Mouse (Mus musculus): ENCODE measurements at regions not wholly inside any gene's neighbourhood (a gene's known extent, or its start where the extent isn't known, plus 50 kb on each side); places are given as distances from the start of the nearest gene placed in this dataset.

GRCm38 (mm10) chr13:97607221-97607723, 153.2 kb downstream of the Gm10260 start:
- DNase-seq (ENCODE audit: low read depth), result no peak

DNA sequence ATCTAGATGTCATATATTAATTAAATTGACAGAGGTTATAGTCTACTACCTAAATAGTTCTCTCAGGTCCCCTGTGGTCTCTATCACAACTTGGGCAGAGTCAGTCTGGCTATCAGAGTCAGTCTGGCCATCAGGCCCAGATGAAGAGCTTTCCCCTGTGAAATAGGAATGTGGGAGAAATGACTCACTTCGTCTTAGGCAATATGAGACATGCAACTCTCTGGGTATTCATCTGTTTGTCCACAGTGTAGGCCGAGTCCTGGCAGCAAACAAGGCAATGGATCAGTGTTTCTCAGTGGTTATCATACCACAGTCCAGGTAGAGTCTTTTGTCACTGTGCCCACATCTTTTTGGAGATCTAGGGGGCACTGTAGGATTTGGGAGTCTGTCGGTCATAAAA, 156.0 kb downstream of the Gm10260 start:
- DNase-seq (ENCODE audit: low read depth), result peak; percentile 73

- no peak for DNase-seq (ENCODE audit: low read depth)
Measured at GRCm38 (mm10) chr13:97601135-97601730, 159.2 kb downstream of the Gm10260 start.

- DNase-seq (ENCODE audit: low read depth), result no peak
Measured at GRCm38 (mm10) chr13:97600136-97600535, 160.3 kb downstream of the Gm10260 start.

DNA sequence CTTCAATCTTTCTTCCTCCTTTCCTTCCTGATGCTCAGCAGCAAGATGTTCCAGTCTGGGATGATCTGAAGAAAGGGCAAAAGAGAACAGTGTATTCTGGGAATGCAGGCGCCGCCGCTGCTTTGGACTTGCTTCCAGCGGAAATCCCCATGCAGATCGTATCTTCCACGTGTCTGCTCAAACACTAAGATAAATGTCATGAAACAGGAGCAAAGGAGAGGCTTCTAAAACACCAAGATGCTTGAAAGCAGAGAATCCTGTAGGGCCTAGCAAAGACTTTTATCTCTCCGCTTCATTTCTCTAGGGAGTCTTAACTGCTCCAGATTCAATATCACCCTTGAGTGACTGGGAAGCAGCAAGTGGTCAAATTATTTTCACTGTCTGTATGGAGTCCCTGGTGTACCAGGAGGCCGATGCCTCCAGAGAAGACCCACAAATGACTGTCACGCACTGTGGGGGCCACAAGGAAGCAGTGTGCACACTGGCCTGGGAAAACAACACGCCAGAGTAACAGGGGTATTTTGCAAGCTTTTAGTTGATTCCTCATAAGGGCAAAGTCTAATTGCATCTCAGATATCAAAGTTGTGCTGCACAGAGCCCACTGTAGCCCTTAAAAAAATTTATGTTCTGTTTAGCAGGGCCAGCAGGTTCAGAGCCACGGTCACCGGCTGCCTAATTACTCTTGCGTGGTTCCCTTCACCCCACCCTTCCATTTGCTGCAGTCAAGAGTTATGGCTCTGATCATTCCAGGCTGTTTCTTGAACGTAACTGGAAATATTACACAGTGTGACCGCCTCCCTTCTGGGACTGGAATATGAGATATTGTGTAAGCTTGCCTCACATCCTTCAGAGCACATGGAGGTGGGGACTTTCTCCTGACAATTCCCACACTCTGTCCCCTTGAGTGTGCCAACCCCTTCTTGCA, 161.7 kb downstream of the Gm10260 start:
- peak; percentile 49 for DNase-seq (ENCODE audit: low read depth)

GRCm38 (mm10) chr13:97594851-97595250, 165.6 kb downstream of the Gm10260 start:
- peak; percentile 86 for DNase-seq (ENCODE audit: low read depth)

GRCm38 (mm10) chr13:97589626-97590025, 170.8 kb downstream of the Gm10260 start:
- no peak for DNase-seq (ENCODE audit: low read depth)

- no peak for DNase-seq (ENCODE audit: low read depth)
Measured at GRCm38 (mm10) chr13:97588085-97588484, 172.3 kb downstream of the Gm10260 start.

- no peak for DNase-seq (ENCODE audit: low read depth)
Measured at GRCm38 (mm10) chr13:97587088-97587487, 173.3 kb downstream of the Gm10260 start.

GRCm38 (mm10) chr13:97584045-97584444, 176.4 kb downstream of the Gm10260 start:
- DNase-seq (ENCODE audit: low read depth), result no peak

- DNase-seq (ENCODE audit: low read depth), result no peak
Measured at GRCm38 (mm10) chr13:97581380-97581779, 179.1 kb downstream of the Gm10260 start.

GRCm38 (mm10) chr13:97580241-97580874, 180.1 kb downstream of the Gm10260 start:
- no peak for DNase-seq (ENCODE audit: low read depth)

DNA sequence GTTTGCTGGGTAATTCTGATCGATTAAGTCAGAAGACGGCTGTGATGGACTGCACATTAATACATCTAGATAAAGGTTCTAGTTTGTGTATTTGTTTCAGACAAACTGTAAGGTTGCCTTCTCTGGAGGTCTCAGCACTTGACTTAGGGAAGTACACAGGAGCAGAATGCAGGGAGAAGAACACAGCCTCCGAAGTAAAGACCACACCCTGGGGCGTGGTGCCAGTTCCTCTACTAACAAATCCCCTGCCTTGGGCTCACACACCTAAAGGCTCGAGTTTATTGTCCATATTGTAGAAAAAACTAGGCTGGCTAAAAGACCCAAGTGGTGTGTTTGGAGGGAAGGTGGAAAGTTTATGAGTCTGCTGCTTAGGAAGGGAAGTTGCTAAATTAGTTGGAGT, 181.8 kb downstream of the Gm10260 start:
- DNase-seq (ENCODE audit: low read depth), result no peak

DNA sequence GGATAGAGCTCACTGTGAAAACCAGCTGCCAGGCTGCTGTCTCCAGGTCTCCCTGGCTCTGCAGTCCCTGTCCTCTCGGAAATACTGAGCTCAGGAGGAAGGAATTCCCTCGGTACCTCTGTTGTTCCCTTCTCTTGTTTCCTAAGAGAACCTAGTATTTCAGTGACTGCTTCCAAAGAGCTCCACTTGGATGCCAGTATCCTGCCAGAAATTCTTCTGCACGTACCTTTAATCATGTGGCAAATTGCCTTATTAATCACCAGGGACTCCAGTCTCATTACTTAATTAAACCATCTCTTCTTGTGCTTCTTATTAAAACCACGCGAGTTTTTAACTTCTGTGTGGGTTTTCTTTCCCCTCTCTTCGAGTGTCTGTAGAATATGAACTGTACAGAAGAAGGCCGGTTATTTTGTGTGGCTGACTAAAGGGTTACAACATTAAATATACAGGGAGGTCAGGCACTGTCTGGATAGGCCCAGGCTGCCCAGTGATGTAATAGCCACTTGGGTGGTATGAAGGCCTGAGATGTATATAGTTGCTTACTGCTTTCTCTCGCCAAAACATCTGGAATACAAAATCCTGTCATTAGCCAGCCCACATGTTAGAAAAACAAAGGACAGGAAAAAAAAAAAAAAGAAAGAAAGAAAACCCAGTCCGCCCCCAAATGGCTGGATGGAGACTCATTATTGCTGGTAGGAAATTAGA, 183.2 kb downstream of the Gm10260 start:
- DNase-seq (ENCODE audit: low read depth), result no peak

DNA sequence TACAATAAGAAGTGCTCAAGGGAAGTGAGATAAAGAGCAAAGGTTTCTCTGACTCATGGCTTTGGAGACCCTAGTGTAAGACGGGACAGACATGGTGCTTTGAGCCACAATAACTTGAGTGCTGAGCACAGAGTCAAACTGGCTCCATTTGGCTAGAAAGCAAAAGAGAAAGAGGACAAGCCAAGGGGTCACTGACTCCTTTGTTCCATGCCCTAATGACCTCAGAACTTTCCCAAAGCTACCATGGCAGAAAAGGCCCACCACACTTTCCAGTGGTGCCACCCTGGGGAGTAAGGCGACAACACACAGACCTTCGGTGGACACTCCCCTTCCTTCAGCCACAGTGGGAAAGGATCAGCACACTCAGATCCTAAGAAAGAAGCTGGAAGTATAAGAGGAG, 186.8 kb downstream of the Gm10260 start:
- DNase-seq (ENCODE audit: low read depth), result no peak

GRCm38 (mm10) chr13:97572352-97572751, 188.1 kb downstream of the Gm10260 start:
- no peak for DNase-seq (ENCODE audit: low read depth)

DNA sequence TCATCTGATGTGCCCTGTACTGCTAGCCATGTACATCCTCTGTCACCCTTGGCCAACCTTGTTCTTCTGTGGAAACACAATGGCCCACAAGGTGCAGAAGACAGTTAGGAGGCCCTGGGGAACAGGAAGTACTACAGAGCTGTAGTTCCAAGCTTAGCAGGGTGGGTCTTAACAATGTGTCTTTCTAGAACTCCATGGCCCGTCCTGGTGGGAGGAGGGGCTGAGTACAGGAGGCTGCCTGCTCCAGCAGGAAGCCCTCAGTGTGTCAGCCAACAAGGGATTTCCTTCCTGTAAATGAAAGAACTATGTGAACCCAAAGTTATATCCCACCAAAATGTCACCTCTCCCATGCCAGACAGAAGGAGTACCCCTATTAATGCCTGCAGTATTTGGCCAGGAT, 190.4 kb downstream of the Gm10260 start:
- no peak for DNase-seq (ENCODE audit: low read depth)

- no peak for DNase-seq (ENCODE audit: low read depth)
Measured at GRCm38 (mm10) chr13:97567632-97568031, 192.8 kb downstream of the Gm10260 start.

DNA sequence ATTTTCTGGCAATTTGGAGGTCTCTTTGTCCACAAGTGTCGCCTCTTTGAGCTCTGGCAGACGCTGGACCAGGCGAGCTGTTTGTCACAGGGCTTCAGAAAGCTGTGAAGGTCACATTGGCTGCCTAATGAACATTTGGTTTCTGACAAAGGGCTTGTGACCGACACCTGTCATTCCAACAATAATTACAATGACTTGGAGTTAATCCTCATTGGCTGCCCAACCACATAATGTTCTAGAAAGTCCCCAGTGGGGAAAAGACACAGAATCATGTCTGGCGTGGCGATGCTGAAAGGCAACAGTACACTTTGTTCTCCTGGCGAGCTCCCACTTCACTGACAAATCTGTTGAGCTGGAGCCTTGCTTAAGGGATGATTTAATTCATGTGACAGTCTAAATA, 194.4 kb downstream of the Gm10260 start:
- no peak for DNase-seq (ENCODE audit: low read depth)

GRCm38 (mm10) chr13:97562241-97562640, 198.2 kb downstream of the Gm10260 start:
- no peak for DNase-seq (ENCODE audit: low read depth)

DNA sequence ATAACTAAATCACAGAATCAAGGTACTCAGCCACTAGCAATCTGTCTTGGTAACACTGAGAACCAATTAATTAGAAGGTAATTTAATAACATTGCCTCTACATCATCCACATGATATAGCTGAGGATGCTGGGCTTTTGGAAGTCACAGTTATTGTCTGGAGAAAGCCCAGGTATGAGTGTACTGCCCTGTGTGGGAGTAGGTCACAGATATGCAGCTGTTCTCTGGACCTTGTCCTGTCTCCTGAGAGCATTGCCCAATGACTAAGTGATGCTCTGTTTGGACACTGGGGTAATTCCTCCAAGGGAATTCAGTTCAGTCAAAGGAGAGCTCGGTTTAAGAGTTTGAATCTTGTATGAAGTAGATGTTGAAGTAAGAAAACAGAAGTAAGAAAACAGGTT, 199.6 kb downstream of the Gm10260 start:
- DNase-seq (ENCODE audit: low read depth), result no peak

Measured in fibroblast of lung, adult 2 months (primary cell).